Mouse (Mus musculus): ENCODE data around the gene 6820408C15Rik. TPM values are rescaled to one million over a fixed set of nuclear protein-coding genes. Genes with fewer than 3 reads are reported as not detected.

6820408C15Rik gene
- polyA plus RNA-seq, 1 experiment = not detected

- Histone ChIP-seq H3K4me3 (replicated peaks) (peak overlapping the region; percentile 64), H3K4me1 (ENCODE audit: control insufficient read depth) (peaks cover 58% of the 10 kb centered on the region)
- TF ChIP-seq GATA1 (IDR thresholded peaks at IDR 0.05; ENCODE audit: low read length) = no peak
- no peak for TF ChIP-seq TAL1 (IDR thresholded peaks at IDR 0.05; ENCODE audit: low read length)
Measured at GRCm38 (mm10) chr2:152406126-152406525, 9.3 kb upstream of the 6820408C15Rik start.

GRCm38 (mm10) chr2:152409781-152410180 lies 5.6 kb upstream of the 6820408C15Rik start:
- Histone ChIP-seq H3K9me3 (ENCODE audit: control insufficient read depth, low read length) (no peaks in the 10 kb centered on the region), H3K4me1 (ENCODE audit: control insufficient read depth) (peaks cover 70% of the 10 kb centered on the region), H3K36me3 (ENCODE audit: control insufficient read depth) (peaks cover 21% of the 10 kb centered on the region), H3K27me3 (ENCODE audit: control insufficient read depth) (no peaks in the 10 kb centered on the region), H3K4me3 (replicated peaks) (no peak overlapping the region)
- TF ChIP-seq TAL1 (IDR thresholded peaks at IDR 0.05; ENCODE audit: low read length) (no peak), GATA1 (IDR thresholded peaks at IDR 0.05; ENCODE audit: low read length) (no peak)

More at GRCm38 (mm10) chr2:152406126-152406525, 9.3 kb upstream of the 6820408C15Rik start:
- H3K9me3 ChIP-seq (ENCODE audit: control insufficient read depth, low read length) = no peaks in the 10 kb centered on the region
- H3K36me3 ChIP-seq (ENCODE audit: control insufficient read depth) = peaks cover 7% of the 10 kb centered on the region
- no peaks in the 10 kb centered on the region for H3K27me3 ChIP-seq (ENCODE audit: control insufficient read depth)

GRCm38 (mm10) chr2:152410971-152411371 lies 4.4 kb upstream of the 6820408C15Rik start:
- Histone ChIP-seq H3K27me3 (ENCODE audit: control insufficient read depth) (no peaks in the 10 kb centered on the region), H3K36me3 (ENCODE audit: control insufficient read depth) (peaks cover 22% of the 10 kb centered on the region), H3K4me1 (ENCODE audit: control insufficient read depth) (peaks cover 68% of the 10 kb centered on the region), H3K9me3 (ENCODE audit: control insufficient read depth, low read length) (peaks cover 3% of the 10 kb centered on the region), H3K4me3 (replicated peaks) (peak overlapping the region; percentile 25)
- no peak for TF ChIP-seq GATA1 (IDR thresholded peaks at IDR 0.05; ENCODE audit: low read length)
- no peak for TF ChIP-seq TAL1 (IDR thresholded peaks at IDR 0.05; ENCODE audit: low read length)

- Histone ChIP-seq H3K4me1 (ENCODE audit: control insufficient read depth) (peaks cover 63% of the 10 kb centered on the region), H3K9me3 (ENCODE audit: control insufficient read depth, low read length) (peaks cover 7% of the 10 kb centered on the region), H3K4me3 (replicated peaks) (peak overlapping the region; percentile 42)
Measured at GRCm38 (mm10) chr2:152411471-152411870, 3.9 kb upstream of the 6820408C15Rik start.

GRCm38 (mm10) chr2:152412526-152413157 lies 2.7 kb upstream of the 6820408C15Rik start:
- TF ChIP-seq GATA1 (IDR thresholded peaks at IDR 0.05; ENCODE audit: low read length) (no peak), TAL1 (IDR thresholded peaks at IDR 0.05; ENCODE audit: low read length) (no peak)
- Histone ChIP-seq H3K27me3 (ENCODE audit: control insufficient read depth) (no peaks in the 10 kb centered on the region), H3K4me1 (ENCODE audit: control insufficient read depth) (peaks cover 56% of the 10 kb centered on the region), H3K36me3 (ENCODE audit: control insufficient read depth) (peaks cover 25% of the 10 kb centered on the region), H3K9me3 (ENCODE audit: control insufficient read depth, low read length) (peaks cover 7% of the 10 kb centered on the region), H3K4me3 (replicated peaks) (peak overlapping the region; percentile 90)

More at GRCm38 (mm10) chr2:152411471-152411870, 3.9 kb upstream of the 6820408C15Rik start:
- no peak for TF ChIP-seq GATA1 (IDR thresholded peaks at IDR 0.05; ENCODE audit: low read length)
- no peak for TF ChIP-seq TAL1 (IDR thresholded peaks at IDR 0.05; ENCODE audit: low read length)
- Histone ChIP-seq H3K36me3 (ENCODE audit: control insufficient read depth) (peaks cover 25% of the 10 kb centered on the region), H3K27me3 (ENCODE audit: control insufficient read depth) (no peaks in the 10 kb centered on the region)

- no peak for TF ChIP-seq TAL1 (IDR thresholded peaks at IDR 0.05; ENCODE audit: low read length)
- no peak for TF ChIP-seq GATA1 (IDR thresholded peaks at IDR 0.05; ENCODE audit: low read length)
- peaks cover 25% of the 10 kb centered on the region for H3K36me3 ChIP-seq (ENCODE audit: control insufficient read depth)
- H3K4me3 ChIP-seq (replicated peaks) = peak overlapping the region; percentile 90
- H3K9me3 ChIP-seq (ENCODE audit: control insufficient read depth, low read length) = peaks cover 7% of the 10 kb centered on the region
- H3K27me3 ChIP-seq (ENCODE audit: control insufficient read depth) = no peaks in the 10 kb centered on the region
- H3K4me1 ChIP-seq (ENCODE audit: control insufficient read depth) = peaks cover 56% of the 10 kb centered on the region
Measured at GRCm38 (mm10) chr2:152413158-152413764, 2.1 kb upstream of the 6820408C15Rik start.

GRCm38 (mm10) chr2:152413765-152414584 lies 1.4 kb upstream of the 6820408C15Rik start:
- Histone ChIP-seq H3K4me3 (replicated peaks) (peak overlapping the region; percentile 90), H3K9me3 (ENCODE audit: control insufficient read depth, low read length) (peaks cover 7% of the 10 kb centered on the region), H3K36me3 (ENCODE audit: control insufficient read depth) (peaks cover 25% of the 10 kb centered on the region), H3K4me1 (ENCODE audit: control insufficient read depth) (peaks cover 56% of the 10 kb centered on the region), H3K27me3 (ENCODE audit: control insufficient read depth) (no peaks in the 10 kb centered on the region)
- no peak for TF ChIP-seq GATA1 (IDR thresholded peaks at IDR 0.05; ENCODE audit: low read length)
- TF ChIP-seq TAL1 (IDR thresholded peaks at IDR 0.05; ENCODE audit: low read length) = no peak

- Histone ChIP-seq H3K4me1 (ENCODE audit: control insufficient read depth) (peaks cover 52% of the 10 kb centered on the region), H3K9me3 (ENCODE audit: control insufficient read depth, low read length) (peaks cover 7% of the 10 kb centered on the region), H3K4me3 (replicated peaks) (peak within 1 kb of the TSS; percentile 90), H3K27me3 (ENCODE audit: control insufficient read depth) (no peaks in the 10 kb centered on the region), H3K36me3 (ENCODE audit: control insufficient read depth) (peaks cover 25% of the 10 kb centered on the region)
- TF ChIP-seq TAL1 (IDR thresholded peaks at IDR 0.05; ENCODE audit: low read length) = no peak
- no peak for TF ChIP-seq GATA1 (IDR thresholded peaks at IDR 0.05; ENCODE audit: low read length)
Measured at GRCm38 (mm10) chr2:152414591-152415165, 709 bp upstream of the 6820408C15Rik start, which contains the start of gene Zcchc3. Zcchc3 (minus strand) TSS chr2:152415027.
